Mouse (Mus musculus) lung, adult 2 months (tissue): ENCODE measurements around the gene Elane.

Experiments
- CTCF ChIP-seq: fragments of 200-500 bp; IDR thresholded peaks from 2 replicates; pipeline ENCODE4 v1.5.1; 2011; ENCODE audit warnings: mild to moderate bottlenecking, low read length, control low read depth; ENCODE audit not compliant: insufficient read depth
- POLR2A ChIP-seq: fragments of 200-500 bp; IDR thresholded peaks from 2 replicates; pipeline ENCODE4 v1.6.1; 2011; ENCODE audit warnings: low read depth, mild to moderate bottlenecking, control low read depth, low read length, borderline replicate concordance; ENCODE audit errors: extremely low read depth

DNA sequence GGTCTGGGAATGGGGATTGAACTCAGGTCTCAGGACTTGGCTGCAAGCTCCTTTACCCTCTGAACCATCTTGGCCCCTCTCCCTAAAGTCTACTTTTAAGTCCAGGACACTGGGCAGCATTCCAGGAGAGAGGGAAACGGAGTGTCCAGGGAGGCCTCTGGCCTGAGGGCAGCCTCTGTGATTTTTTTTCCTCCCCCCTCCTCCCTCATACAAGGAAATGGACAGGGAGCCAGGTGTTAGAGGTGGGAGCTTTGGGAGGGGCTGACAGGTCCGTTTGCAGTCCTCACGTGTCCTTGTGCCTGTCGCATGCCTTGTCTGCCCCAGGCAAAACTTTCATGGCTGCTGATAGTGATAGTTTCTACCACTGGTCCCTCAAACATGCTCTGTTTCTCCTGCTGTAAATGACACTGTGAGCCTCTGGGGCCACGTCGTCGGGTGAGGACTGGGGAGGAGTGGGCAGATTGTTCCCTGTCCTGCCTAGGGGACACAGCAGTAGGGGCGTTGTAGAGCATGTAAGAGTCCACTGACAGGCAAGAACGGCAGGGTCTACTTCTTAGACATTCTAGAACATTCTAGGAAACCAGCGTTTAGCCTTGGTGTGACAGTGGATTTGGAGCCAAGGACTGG lies 50.4 kb downstream of the Elane start:
- TF ChIP-seq CTCF (no peak), POLR2A (no peak)
